Mouse (Mus musculus) embryonic fibroblast, embryonic 13.5 days (primary cell): Measurements from ENCODE around the gene Slc41a1. TPM values are rescaled to one million over a fixed set of nuclear protein-coding genes. Genes with fewer than 3 reads are reported as not detected.

ENCODE experiments used
- H3K27ac ChIP-seq: 2 replicates; pipeline ENCODE4 v1.5.1; 2012; ENCODE audit warnings: low read length, control low read depth, inconsistent platforms; ENCODE audit not compliant: insufficient read depth
- H3K4me1 ChIP-seq: 2 replicates; pipeline ENCODE4 v1.6.1; 2011; ENCODE audit warnings: low read length; ENCODE audit not compliant: control insufficient read depth, insufficient read depth
- H3K4me3 ChIP-seq: 2 replicates; pipeline ENCODE4 v1.5.1; 2011; ENCODE audit warnings: mild to moderate bottlenecking, control low read depth, low read length; ENCODE audit not compliant: insufficient read depth
- CTCF ChIP-seq: IDR thresholded peaks from 2 replicates; pipeline ENCODE4 v1.5.1; 2011; ENCODE audit warnings: mild to moderate bottlenecking, control low read depth, low read length, moderate library complexity, borderline replicate concordance; ENCODE audit not compliant: insufficient read depth
- POLR2A ChIP-seq: IDR thresholded peaks from 2 replicates; pipeline ENCODE4 v1.6.1; 2011; ENCODE audit warnings: low read depth, mild to moderate bottlenecking, control low read depth, low read length, moderate library complexity
- polyA plus RNA-seq: library from polyadenylated mRNA; stranded (reverse); fragments of >200 nt; gene quantifications from 2 replicates; pipeline ENCODE4 v1.2.4, GENCODE M21; 2011; ENCODE audit warnings: low read depth; ENCODE audit not compliant: missing spikeins, insufficient read length

Slc41a1 gene
- 21.1 and 22.7 TPM in 2 replicates for polyA plus RNA-seq

GRCm38 (mm10) chr1:131827207-131827786 is at the start of gene Slc41a1:
Slc41a1 (plus strand) TSS chr1:131827493.
- TF ChIP-seq CTCF (no peak), POLR2A (no peak)
- peak within 1 kb of the TSS; percentile 57 for H3K27ac ChIP-seq
- peaks cover 3% of the 10 kb centered on the region; the same call in 1 of the 2 replicates for H3K4me1 ChIP-seq
- peak within 1 kb of the TSS; percentile 81 for H3K4me3 ChIP-seq

GRCm38 (mm10) chr1:131794591-131794990 is 32.7 kb upstream of the Slc41a1 start:
- Histone ChIP-seq H3K4me1 (no peaks in the 10 kb centered on the region), H3K4me3 (no peak overlapping the region), H3K27ac (no peak overlapping the region)
- no peak for TF ChIP-seq POLR2A
- TF ChIP-seq CTCF = no peak

- TF ChIP-seq CTCF (no peak), POLR2A (no peak)
- Histone ChIP-seq H3K27ac (no peak overlapping the region), H3K4me1 (no peaks in the 10 kb centered on the region), H3K4me3 (no peak overlapping the region)
Measured at GRCm38 (mm10) chr1:131795171-131795570, 32.1 kb upstream of the Slc41a1 start.

GRCm38 (mm10) chr1:131797202-131797909 is 29.9 kb upstream of the Slc41a1 start, which contains the start of gene Pm20d1:
Pm20d1 (plus strand) TSS chr1:131797381.
- no peak within 1 kb of the TSS; the same call in 1 of the 2 replicates for H3K4me3 ChIP-seq
- TF ChIP-seq POLR2A = no peak
- no peak for TF ChIP-seq CTCF
- no peaks in the 10 kb centered on the region for H3K4me1 ChIP-seq
- no peak within 1 kb of the TSS for H3K27ac ChIP-seq

- H3K4me3 ChIP-seq = no peak overlapping the region
- no peak overlapping the region for H3K27ac ChIP-seq
- H3K4me1 ChIP-seq = no peaks in the 10 kb centered on the region
- TF ChIP-seq POLR2A (no peak), CTCF (no peak)
Measured at GRCm38 (mm10) chr1:131800001-131800400, 27.3 kb upstream of the Slc41a1 start.

- no peak overlapping the region for H3K27ac ChIP-seq
- H3K4me1 ChIP-seq = no peaks in the 10 kb centered on the region
- no peak overlapping the region for H3K4me3 ChIP-seq
- TF ChIP-seq POLR2A (no peak), CTCF (no peak)
Measured at GRCm38 (mm10) chr1:131801071-131801470, 26.2 kb upstream of the Slc41a1 start.

GRCm38 (mm10) chr1:131802652-131803051 is 24.6 kb upstream of the Slc41a1 start:
- no peak for TF ChIP-seq CTCF
- no peak for TF ChIP-seq POLR2A
- H3K27ac ChIP-seq = no peak overlapping the region
- no peak overlapping the region for H3K4me3 ChIP-seq
- H3K4me1 ChIP-seq = no peaks in the 10 kb centered on the region

GRCm38 (mm10) chr1:131804166-131804565 is 23.1 kb upstream of the Slc41a1 start:
- H3K27ac ChIP-seq = no peak overlapping the region
- TF ChIP-seq POLR2A (no peak), CTCF (no peak)
- no peak overlapping the region for H3K4me3 ChIP-seq
- no peaks in the 10 kb centered on the region for H3K4me1 ChIP-seq

- TF ChIP-seq CTCF (no peak), POLR2A (no peak)
- Histone ChIP-seq H3K27ac (no peak overlapping the region), H3K4me3 (no peak overlapping the region), H3K4me1 (no peaks in the 10 kb centered on the region)
Measured at GRCm38 (mm10) chr1:131808986-131809385, 18.3 kb upstream of the Slc41a1 start.

GRCm38 (mm10) chr1:131809651-131810050 is 17.6 kb upstream of the Slc41a1 start:
- Histone ChIP-seq H3K4me1 (no peaks in the 10 kb centered on the region), H3K4me3 (no peak overlapping the region), H3K27ac (no peak overlapping the region)
- TF ChIP-seq POLR2A = no peak
- no peak for TF ChIP-seq CTCF
